Mouse (Mus musculus): ENCODE measurements around the gene Zfp541.

Zfp541 gene

GRCm38 (mm10) chr7:16125829-16126228, 64.2 kb downstream of the Zfp541 start:
- no peak for DNase-seq (ENCODE audit: low read depth, low spot score)

- DNase-seq (ENCODE audit: low read depth, low spot score), result no peak
Observed at GRCm38 (mm10) chr7:16128344-16128743, 66.7 kb downstream of the Zfp541 start.

GRCm38 (mm10) chr7:16128899-16129298, 67.3 kb downstream of the Zfp541 start:
- DNase-seq (ENCODE audit: low read depth, low spot score), result no peak

- peak; percentile 50 for DNase-seq (ENCODE audit: low read depth, low spot score)
Observed at GRCm38 (mm10) chr7:16129421-16129845, 67.8 kb downstream of the Zfp541 start, which contains the start of gene Slc8a2. TSS of gene Slc8a2 (plus strand) at chr7:16129826.

GRCm38 (mm10) chr7:16129846-16130691, 68.5 kb downstream of the Zfp541 start:
- no peak for DNase-seq (ENCODE audit: low read depth, low spot score)

- DNase-seq (ENCODE audit: low read depth, low spot score), result no peak
Observed at GRCm38 (mm10) chr7:16130956-16131634, 69.5 kb downstream of the Zfp541 start.

- no peak for DNase-seq (ENCODE audit: low read depth, low spot score)
Observed at GRCm38 (mm10) chr7:16132161-16132581, 70.6 kb downstream of the Zfp541 start.

- no peak for DNase-seq (ENCODE audit: low read depth, low spot score)
Observed at GRCm38 (mm10) chr7:16132926-16133325, 71.3 kb downstream of the Zfp541 start.

- DNase-seq (ENCODE audit: low read depth, low spot score), result no peak
Observed at GRCm38 (mm10) chr7:16133691-16134090, 72.1 kb downstream of the Zfp541 start.

- no peak for DNase-seq (ENCODE audit: low read depth, low spot score)
Observed at GRCm38 (mm10) chr7:16134951-16135392, 73.4 kb downstream of the Zfp541 start.
